ENCODE assay signal across 7 mouse cellular contexts in genomic region chr7:130073890-130074819, GRCm38 (mm10).
A peak's percentile ranks its signal among the peaks of the same experiment; 100 is the strongest.
DNase-seq lines count a peak whose midpoint lies in the region; ATAC-seq lines count a peak whose summit lies in the region.

No protein-coding gene starts in this region.

- peak overlapping the region; percentile 16 for H3K4me3 ChIP-seq in forebrain, embryonic 14.5 days (ENCODE audit: low read depth, low read length)
- no peak overlapping the region; the same call in 1 of the 2 replicates for H3K4me3 ChIP-seq in hindbrain, embryonic 14.5 days (replicated peaks; ENCODE audit: low read length)
- H3K4me3 ChIP-seq in limb, embryonic 11.5 days (ENCODE audit: low read depth, low read length): peak overlapping the region; percentile 5; the same call in 1 of the 2 replicates
- peak overlapping the region; percentile 39 for H3K4me3 ChIP-seq in midbrain, embryonic 10.5 days

- no peaks in the 10 kb centered on the region for H3K27me3 ChIP-seq in forebrain, embryonic 14.5 days (replicated peaks; ENCODE audit: control insufficient read depth, insufficient read depth, low read length)
- H3K27me3 ChIP-seq in hindbrain, embryonic 14.5 days (ENCODE audit: control insufficient read depth, insufficient read depth, low read length): 0 out of 2 replicates have a peak, but pooled peaks cover 4% of the 10 kb centered on the region
- H3K27me3 ChIP-seq in limb, embryonic 11.5 days (ENCODE audit: control insufficient read depth, insufficient read depth, low read length): no peaks in the 10 kb centered on the region
- H3K27me3 ChIP-seq in midbrain, embryonic 10.5 days (ENCODE audit: low read depth, poor library complexity, severe bottlenecking): peaks cover 38% of the 10 kb centered on the region

- no peaks in the 10 kb centered on the region for H3K9me3 ChIP-seq in forebrain, embryonic 14.5 days (replicated peaks; ENCODE audit: control insufficient read depth, low read length)
- no peaks in the 10 kb centered on the region for H3K9me3 ChIP-seq in hindbrain, embryonic 14.5 days (ENCODE audit: control insufficient read depth, low read length)
- H3K9me3 ChIP-seq in limb, embryonic 11.5 days (ENCODE audit: control insufficient read depth, low read length): no peaks in the 10 kb centered on the region
- H3K9me3 ChIP-seq in midbrain, embryonic 10.5 days (replicated peaks): no peaks in the 10 kb centered on the region

- H3K36me3 ChIP-seq in forebrain, embryonic 14.5 days (ENCODE audit: control insufficient read depth, insufficient read depth, low read length): no peaks in the 10 kb centered on the region
- H3K36me3 ChIP-seq in hindbrain, embryonic 14.5 days (replicated peaks; ENCODE audit: control insufficient read depth, insufficient read depth): no peaks in the 10 kb centered on the region
- H3K36me3 ChIP-seq in limb, embryonic 11.5 days (ENCODE audit: control insufficient read depth, insufficient read depth, low read length): no peaks in the 10 kb centered on the region
- no peaks in the 10 kb centered on the region for H3K36me3 ChIP-seq in midbrain, embryonic 10.5 days

- no peak overlapping the region for H3K27ac ChIP-seq in forebrain, embryonic 14.5 days (ENCODE audit: low read depth, low read length)
- H3K27ac ChIP-seq in hindbrain, embryonic 14.5 days: no peak overlapping the region
- H3K27ac ChIP-seq in limb, embryonic 11.5 days (replicated peaks; ENCODE audit: low read depth, low read length): peak overlapping the region; percentile 49
- peak overlapping the region; percentile 47 for H3K27ac ChIP-seq in midbrain, embryonic 10.5 days (replicated peaks)

- DNase-seq in urinary bladder, postnatal 36 days (ENCODE audit: low spot score in 2 of 2): peak; percentile 5 to 12
- no peak for DNase-seq in urinary bladder, adult 2 months (ENCODE audit: low spot score)
- peak; percentile 74 for DNase-seq in forebrain, embryonic 14.5 days (ENCODE audit: low spot score)
- peak; percentile 62 for DNase-seq in hindbrain, embryonic 14.5 days (ENCODE audit: low spot score)
- DNase-seq in limb, embryonic 11.5 days (ENCODE audit: low spot score): peak; percentile 76
- DNase-seq in midbrain, embryonic 10.5 days (ENCODE audit: low spot score): peak; percentile 46
- DNase-seq in telencephalon, adult 2 months (ENCODE audit: low read depth, low spot score): peak; percentile 38

- ATAC-seq in forebrain, embryonic 14.5 days: no peak
- ATAC-seq in hindbrain, embryonic 14.5 days (ENCODE audit: low FRiP score): no peak
- peak; percentile 62 for ATAC-seq in limb, embryonic 11.5 days (ENCODE audit: insufficient number of reproducible peaks, low FRiP score, low TSS enrichment, low read depth)

- H3K9ac ChIP-seq in forebrain, embryonic 14.5 days (ENCODE audit: low read length): peak overlapping the region; percentile 26; the same call in 1 of the 2 replicates
- H3K9ac ChIP-seq in hindbrain, embryonic 14.5 days: 0 out of 2 replicates have a peak overlapping the region, but pooled peaks have one; percentile 1
- no peak overlapping the region; the same call in 1 of the 2 replicates for H3K9ac ChIP-seq in limb, embryonic 11.5 days (ENCODE audit: low read length)

- WGBS in forebrain, embryonic 14.5 days: 22% methylated on average over 27 of the region's 27 CpGs
- WGBS in hindbrain, embryonic 14.5 days: 23% methylated on average over 27 of the region's 27 CpGs
- WGBS in limb, embryonic 11.5 days: 15% methylated on average over 27 of the region's 27 CpGs
- 36% methylated on average over 27 of the region's 27 CpGs for WGBS in midbrain, embryonic 10.5 days

- peak overlapping the region; percentile 52 for H3K4me2 ChIP-seq in forebrain, embryonic 14.5 days (ENCODE audit: low read length)
- peak overlapping the region; percentile 53 for H3K4me2 ChIP-seq in hindbrain, embryonic 14.5 days (replicated peaks)
- peak overlapping the region; percentile 39 for H3K4me2 ChIP-seq in limb, embryonic 11.5 days (ENCODE audit: low read depth, severe bottlenecking)

- peaks cover 7% of the 10 kb centered on the region; the same call in 1 of the 2 replicates for H3K4me1 ChIP-seq in forebrain, embryonic 14.5 days (ENCODE audit: control insufficient read depth, insufficient read depth, low read length)
- H3K4me1 ChIP-seq in hindbrain, embryonic 14.5 days (replicated peaks; ENCODE audit: control insufficient read depth, insufficient read depth, low read length): peaks cover 11% of the 10 kb centered on the region; the same call in 1 of the 2 replicates
- peaks cover 6% of the 10 kb centered on the region for H3K4me1 ChIP-seq in limb, embryonic 11.5 days (ENCODE audit: control insufficient read depth, insufficient read depth, low read length)
- peaks cover 17% of the 10 kb centered on the region for H3K4me1 ChIP-seq in midbrain, embryonic 10.5 days

Comparison
In these comparisons a context has a peak if more than half of its experiments do, and no peak if none do; other contexts are left out.
1. H3K27ac ChIP-seq: peak in limb, embryonic 11.5 days (single experiment) and midbrain, embryonic 10.5 days (single experiment); none in forebrain, embryonic 14.5 days (single experiment) and hindbrain, embryonic 14.5 days (single experiment).
2. Peak in every context shown above with its lines, with median percentiles within 50 percentile points of each other: H3K4me2 ChIP-seq.